In the genomic region with DNA sequence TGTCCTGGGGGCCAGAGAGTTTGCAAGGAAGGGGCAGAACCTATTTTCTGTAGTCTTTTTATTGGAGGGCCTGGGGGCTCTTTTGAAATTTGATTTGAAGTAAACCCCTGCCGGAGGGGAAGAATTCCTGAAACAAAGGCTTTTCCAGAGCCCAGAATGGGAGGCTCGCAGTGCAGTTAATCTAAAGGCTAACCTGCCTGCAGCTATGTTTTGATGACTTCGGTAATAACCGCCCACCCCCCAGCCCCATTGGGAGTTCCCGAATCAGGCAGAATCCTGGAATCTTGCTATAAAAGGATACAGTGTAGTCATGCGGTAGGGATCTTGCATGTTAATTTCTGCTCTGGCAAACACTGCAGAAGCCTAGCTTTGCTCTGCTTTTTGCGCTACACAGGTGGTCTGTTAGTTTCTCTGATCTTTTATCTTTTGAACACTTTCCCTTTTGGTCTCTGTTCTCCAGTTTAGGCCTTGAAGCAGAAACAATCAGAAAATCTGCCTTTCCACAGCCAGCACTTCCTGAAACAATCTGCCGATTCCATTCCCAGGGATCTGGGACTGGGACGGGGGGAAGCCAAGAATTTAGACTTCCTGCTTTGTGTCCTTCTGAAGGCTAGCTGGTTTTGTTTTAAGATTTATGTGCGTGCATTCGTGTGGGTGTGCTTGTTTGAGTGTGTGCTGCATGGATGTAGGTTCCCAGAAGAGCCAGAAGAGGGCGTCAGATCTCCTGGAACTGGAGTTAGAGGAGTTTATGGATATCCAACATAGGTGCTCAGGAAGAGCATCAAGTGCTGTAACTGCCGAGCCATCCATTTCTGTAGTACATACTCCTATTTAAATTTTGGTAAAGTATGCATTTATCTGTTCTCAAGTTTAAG, we compare ENCODE assay signal across 8 mouse cellular contexts. TPM values are rescaled to one million over a fixed set of nuclear protein-coding genes. Genes with fewer than 3 reads are reported as not detected.
DNase-seq lines count a peak whose midpoint lies in the region; ATAC-seq lines count a peak whose summit lies in the region.

No protein-coding gene starts in this region.

- H3K27me3 ChIP-seq in kidney, embryonic 16.5 days (ENCODE audit: insufficient read depth, low read length) = 0 out of 2 replicates have a peak, but pooled peaks cover 4% of the 10 kb centered on the region
- no peaks in the 10 kb centered on the region for H3K27me3 ChIP-seq in heart, embryonic 14.5 days (ENCODE audit: control insufficient read depth, insufficient read depth, low read length)
- H3K27me3 ChIP-seq in limb, embryonic 15.5 days = 0 out of 2 replicates have a peak, but pooled peaks cover 3% of the 10 kb centered on the region

- H3K27ac ChIP-seq in kidney, embryonic 16.5 days (ENCODE audit: low read length) = peak overlapping the region; percentile 19
- no peak overlapping the region for H3K27ac ChIP-seq in brown adipose tissue, adult 24 weeks (replicated peaks; ENCODE audit: low read depth, low read length)
- peak overlapping the region; percentile 56 to 84 for H3K27ac ChIP-seq in heart, embryonic 14.5 days (replicated peaks in 1 of 2; ENCODE audit: control insufficient read depth in 1 of 2, insufficient read depth in 1 of 2, low read depth in 2 of 2, low read length in 2 of 2)
- no peak overlapping the region for H3K27ac ChIP-seq in limb, embryonic 15.5 days

- 14% methylated on average over 13 of the region's 13 CpGs for WGBS in kidney, embryonic 16.5 days
- 17% methylated on average over 13 of the region's 13 CpGs for WGBS in heart, embryonic 14.5 days
- WGBS in limb, embryonic 15.5 days = 17% methylated on average over 13 of the region's 13 CpGs

- peak overlapping the region; percentile 100 for H3K4me2 ChIP-seq in kidney, embryonic 16.5 days (replicated peaks; ENCODE audit: low read depth, low read length)
- H3K4me2 ChIP-seq in heart, embryonic 14.5 days (ENCODE audit: low read length) = peak overlapping the region; percentile 90
- peak overlapping the region; percentile 100 for H3K4me2 ChIP-seq in limb, embryonic 15.5 days

- H3K9ac ChIP-seq in kidney, embryonic 16.5 days (replicated peaks; ENCODE audit: low read length) = peak overlapping the region; percentile 81; the same call in 1 of the 2 replicates
- peak overlapping the region; percentile 88 for H3K9ac ChIP-seq in heart, embryonic 14.5 days (ENCODE audit: low read length)
- no peak overlapping the region for H3K9ac ChIP-seq in limb, embryonic 15.5 days

- H3K4me1 ChIP-seq in kidney, embryonic 16.5 days (ENCODE audit: insufficient read depth, low read length) = peaks cover 13% of the 10 kb centered on the region
- H3K4me1 ChIP-seq in brown adipose tissue, adult 24 weeks (ENCODE audit: control insufficient read depth, insufficient read depth, insufficient read length, low read length) = no peaks in the 10 kb centered on the region
- peaks cover 11 to 31% of the 10 kb centered on the region in 2 experiments for H3K4me1 ChIP-seq in heart, embryonic 14.5 days (ENCODE audit: control insufficient read depth in 2 of 2, insufficient read depth in 2 of 2, low read length in 2 of 2)
- H3K4me1 ChIP-seq in limb, embryonic 15.5 days = peaks cover 21% of the 10 kb centered on the region

- H3K4me3 ChIP-seq in kidney, embryonic 16.5 days (ENCODE audit: low read length) = peak overlapping the region; percentile 83
- peak overlapping the region; percentile 80; the same call in 1 of the 2 replicates for H3K4me3 ChIP-seq in brown adipose tissue, adult 24 weeks (ENCODE audit: insufficient read depth, low read depth, low read length)
- peak overlapping the region; percentile 84 to 99 for H3K4me3 ChIP-seq in heart, embryonic 14.5 days (ENCODE audit: control insufficient read depth in 1 of 2, insufficient read depth in 1 of 2, low read depth in 1 of 2, low read length in 2 of 2)
- peak overlapping the region; percentile 72 for H3K4me3 ChIP-seq in limb, embryonic 15.5 days

- DNase-seq in kidney, adult 18-20 months = no peak
- peak; percentile 60 for DNase-seq in retina, embryonic 14.5 days (ENCODE audit: low spot score)

- no peaks in the 10 kb centered on the region for H3K9me3 ChIP-seq in kidney, embryonic 16.5 days (ENCODE audit: low read length)
- no peaks in the 10 kb centered on the region for H3K9me3 ChIP-seq in heart, embryonic 14.5 days (ENCODE audit: control insufficient read depth, low read length)
- no peaks in the 10 kb centered on the region for H3K9me3 ChIP-seq in limb, embryonic 15.5 days

- no peak for ATAC-seq in kidney, embryonic 16.5 days (ENCODE audit: low FRiP score, low TSS enrichment)
- ATAC-seq in heart, embryonic 14.5 days (ENCODE audit: insufficient number of reproducible peaks, insufficient read depth, low FRiP score, low read depth) = no peak
- ATAC-seq in limb, embryonic 15.5 days (ENCODE audit: insufficient number of reproducible peaks, low FRiP score, low TSS enrichment, low read depth) = no peak
- no peak for ATAC-seq in granulocyte monocyte progenitor cell, adult 5-6 weeks (replicated peaks; ENCODE audit: poor library complexity, severe bottlenecking)
- ATAC-seq in cerebellum, adult (ENCODE audit: insufficient number of reproducible peaks, low FRiP score, low TSS enrichment) = no peak

- no peaks in the 10 kb centered on the region for H3K36me3 ChIP-seq in kidney, embryonic 16.5 days (ENCODE audit: insufficient read depth, low read length)
- H3K36me3 ChIP-seq in heart, embryonic 14.5 days (ENCODE audit: control insufficient read depth, insufficient read depth, low read length) = no peaks in the 10 kb centered on the region
- H3K36me3 ChIP-seq in limb, embryonic 15.5 days = no peaks in the 10 kb centered on the region

RNA-seq across cellular contexts. Expression of gene Rragd, which starts 2.2 kb away (rescaled TPM):
- polyA plus RNA-seq in kidney, embryonic 16.5 days (2015; fragmentation: Nextera tagmentation; extraction: Ambion mirVana) = 16.0 and 22.0 TPM in 2 replicates
- 1.4 and 6.6 TPM in 2 replicates for polyA plus RNA-seq in brown adipose tissue, adult 24 weeks (2012; ENCODE audit: insufficient read depth, insufficient read length, missing spikeins)
- polyA plus RNA-seq in heart, embryonic 14.5 days (2014; fragmentation: Nextera tagmentation; extraction: Ambion mirVana) = 53.2 and 54.8 TPM in 2 replicates
- 13.1 and 17.3 TPM in 2 replicates for polyA plus RNA-seq in limb, embryonic 15.5 days (2015; fragmentation: Nextera tagmentation; extraction: Ambion mirVana)
- not detected in 2 replicates for total RNA-seq in granulocyte monocyte progenitor cell, adult 5-6 weeks (2014; fragmentation: Nextera tagmentation)
- not detected in 2 replicates for total RNA-seq in granulocyte monocyte progenitor cell, adult 5-6 weeks (2017)

RNA-seq across cellular contexts. Expression of gene Ankrd6, which starts 34.4 kb away (rescaled TPM):
- 13.8 and 15.4 TPM in 2 replicates for polyA plus RNA-seq in kidney, embryonic 16.5 days (2015; fragmentation: Nextera tagmentation; extraction: Ambion mirVana)
- polyA plus RNA-seq in brown adipose tissue, adult 24 weeks (2012; ENCODE audit: insufficient read depth, insufficient read length, missing spikeins) = 0.58 and 0.59 TPM in 2 replicates
- polyA plus RNA-seq in heart, embryonic 14.5 days (2014; fragmentation: Nextera tagmentation; extraction: Ambion mirVana) = 4.5 and 4.6 TPM in 2 replicates
- polyA plus RNA-seq in limb, embryonic 15.5 days (2015; fragmentation: Nextera tagmentation; extraction: Ambion mirVana) = 10.0 and 10.5 TPM in 2 replicates
- 0.62 and 0.82 TPM in 2 replicates for total RNA-seq in granulocyte monocyte progenitor cell, adult 5-6 weeks (2014; fragmentation: Nextera tagmentation)
- total RNA-seq in granulocyte monocyte progenitor cell, adult 5-6 weeks (2017) = 0.26 and 0.98 TPM in 2 replicates

RNA-seq across cellular contexts. Expression of gene Ube2j1, which starts 46.2 kb away (rescaled TPM):
- 42.5 and 43.8 TPM in 2 replicates for polyA plus RNA-seq in kidney, embryonic 16.5 days (2015; fragmentation: Nextera tagmentation; extraction: Ambion mirVana)
- 38.1 and 39.7 TPM in 2 replicates for polyA plus RNA-seq in brown adipose tissue, adult 24 weeks (2012; ENCODE audit: insufficient read depth, insufficient read length, missing spikeins)
- polyA plus RNA-seq in heart, embryonic 14.5 days (2014; fragmentation: Nextera tagmentation; extraction: Ambion mirVana) = 30.2 and 32.2 TPM in 2 replicates
- polyA plus RNA-seq in limb, embryonic 15.5 days (2015; fragmentation: Nextera tagmentation; extraction: Ambion mirVana) = 43.3 and 49.1 TPM in 2 replicates
- 40.3 and 41.6 TPM in 2 replicates for total RNA-seq in granulocyte monocyte progenitor cell, adult 5-6 weeks (2014; fragmentation: Nextera tagmentation)
- total RNA-seq in granulocyte monocyte progenitor cell, adult 5-6 weeks (2017) = 51.5 and 52.6 TPM in 2 replicates

Comparison
In these comparisons a context has a peak if more than half of its experiments do, and no peak if none do; other contexts are left out.
1. H3K27ac ChIP-seq: peak in kidney, embryonic 16.5 days (single experiment) and heart, embryonic 14.5 days (2 of 2); none in brown adipose tissue, adult 24 weeks (single experiment) and limb, embryonic 15.5 days (single experiment).
2. Peak in every context shown above with its lines, with median percentiles within 50 percentile points of each other: H3K4me2 ChIP-seq and H3K4me3 ChIP-seq.